Mouse (Mus musculus) erythroblast, embryonic 14.5 days (primary cell): ENCODE results near the gene Ktn1.

ENCODE experiments used
- GATA1 ChIP-seq: IDR thresholded peaks from 2 replicates; pipeline ENCODE4 v1.6.1; 2012; ENCODE audit warnings: low read length, inconsistent platforms, mixed read lengths
- TAL1 ChIP-seq: IDR thresholded peaks from 3 replicates; pipeline ENCODE4 v1.6.1; 2012; ENCODE audit warnings: low read length, inconsistent platforms, mixed read lengths

DNA sequence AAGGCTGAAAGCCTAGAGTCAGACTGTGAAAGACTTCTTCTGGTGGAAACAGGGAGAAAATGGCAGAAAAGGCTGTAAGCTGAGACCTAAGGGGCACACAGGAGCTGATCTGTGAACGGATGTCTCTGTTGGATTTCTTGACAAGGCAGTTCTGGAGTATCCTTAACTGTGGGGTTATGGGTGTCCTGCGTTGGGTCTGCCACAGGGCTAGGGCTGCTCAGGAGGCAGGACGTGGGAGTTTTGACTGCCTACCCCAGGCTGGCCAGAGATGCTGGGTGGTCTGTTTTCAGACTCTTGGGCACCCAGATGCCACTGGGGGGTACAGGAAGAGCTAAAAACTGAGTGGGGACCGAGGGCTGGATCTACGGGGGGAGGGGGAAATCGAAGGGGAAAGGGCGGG, 13.4 kb upstream of the Ktn1 start:
- TF ChIP-seq GATA1: no peak
- TF ChIP-seq TAL1: no peak
